Mouse (Mus musculus): ENCODE results near the gene Dna2. TPM values are rescaled to one million over a fixed set of nuclear protein-coding genes. Genes with fewer than 3 reads are reported as not detected.

The Dna2 gene
- polyA plus RNA-seq, 1 experiment from 2014 or later, result 5.8 TPM

GRCm38 (mm10) chr10:62987341-62987740, 40.5 kb downstream of the Dna2 start:
- ATAC-seq (ENCODE audit: low read depth), result no peak
- H3K9ac ChIP-seq, result no peak overlapping the region
- H3K4me3 ChIP-seq, result no peak overlapping the region
- no peak overlapping the region for H3K4me2 ChIP-seq
- H3K4me1 ChIP-seq (replicated peaks), result no peaks in the 10 kb centered on the region
- H3K9me3 ChIP-seq, result no peaks in the 10 kb centered on the region
- H3K27me3 ChIP-seq, result no peaks in the 10 kb centered on the region
- peaks cover 95% of the 10 kb centered on the region for H3K36me3 ChIP-seq
- WGBS, result 23% methylated on average over 3 of the region's 3 CpGs
- H3K27ac ChIP-seq (replicated peaks), result no peak overlapping the region

- H3K36me3 ChIP-seq, result peaks cover 94% of the 10 kb centered on the region
- no peak for ATAC-seq (ENCODE audit: low read depth)
- 95% methylated on average over 15 of the region's 15 CpGs for WGBS
- H3K4me1 ChIP-seq (replicated peaks), result no peaks in the 10 kb centered on the region
- no peaks in the 10 kb centered on the region for H3K27me3 ChIP-seq
- H3K4me3 ChIP-seq, result no peak overlapping the region
- H3K4me2 ChIP-seq, result no peak overlapping the region
- no peak overlapping the region for H3K27ac ChIP-seq (replicated peaks)
- H3K9me3 ChIP-seq, result no peaks in the 10 kb centered on the region
- H3K9ac ChIP-seq, result no peak overlapping the region
Observed at GRCm38 (mm10) chr10:62990636-62991035, 43.8 kb downstream of the Dna2 start.

GRCm38 (mm10) chr10:62993991-62994390, 47.2 kb downstream of the Dna2 start:
- no peaks in the 10 kb centered on the region for H3K4me1 ChIP-seq (replicated peaks)
- WGBS, result 75% methylated on average over 8 of the region's 9 CpGs
- H3K9ac ChIP-seq, result no peak overlapping the region
- no peaks in the 10 kb centered on the region for H3K27me3 ChIP-seq
- H3K4me3 ChIP-seq, result no peak overlapping the region
- H3K9me3 ChIP-seq, result no peaks in the 10 kb centered on the region
- peaks cover 94% of the 10 kb centered on the region for H3K36me3 ChIP-seq
- no peak for ATAC-seq (ENCODE audit: low read depth)
- H3K4me2 ChIP-seq, result no peak overlapping the region
- H3K27ac ChIP-seq (replicated peaks), result no peak overlapping the region

GRCm38 (mm10) chr10:63000584-63000983, 53.8 kb downstream of the Dna2 start:
- 81% methylated on average over 9 of the region's 9 CpGs for WGBS
- no peak for ATAC-seq (ENCODE audit: low read depth)

GRCm38 (mm10) chr10:63003252-63003651, 56.4 kb downstream of the Dna2 start:
- Histone ChIP-seq H3K36me3 (peaks cover 96% of the 10 kb centered on the region), H3K4me2 (no peak overlapping the region), H3K27ac (replicated peaks) (no peak overlapping the region), H3K9ac (no peak overlapping the region), H3K27me3 (no peaks in the 10 kb centered on the region), H3K4me3 (no peak overlapping the region), H3K4me1 (replicated peaks) (no peaks in the 10 kb centered on the region), H3K9me3 (no peaks in the 10 kb centered on the region)
- WGBS, result 88% methylated on average over 9 of the region's 9 CpGs
- ATAC-seq (ENCODE audit: low read depth), result no peak

More at GRCm38 (mm10) chr10:63000584-63000983, 53.8 kb downstream of the Dna2 start:
- Histone ChIP-seq H3K27ac (replicated peaks) (no peak overlapping the region), H3K27me3 (no peaks in the 10 kb centered on the region), H3K9ac (no peak overlapping the region), H3K9me3 (no peaks in the 10 kb centered on the region), H3K4me1 (replicated peaks) (no peaks in the 10 kb centered on the region), H3K36me3 (peaks cover 93% of the 10 kb centered on the region), H3K4me2 (no peak overlapping the region), H3K4me3 (no peak overlapping the region)

- Histone ChIP-seq H3K4me3 (no peak overlapping the region), H3K4me2 (no peak overlapping the region), H3K27me3 (no peaks in the 10 kb centered on the region), H3K4me1 (replicated peaks) (no peaks in the 10 kb centered on the region), H3K9ac (no peak overlapping the region), H3K27ac (replicated peaks) (no peak overlapping the region), H3K9me3 (no peaks in the 10 kb centered on the region), H3K36me3 (peaks cover 96% of the 10 kb centered on the region)
- ATAC-seq (ENCODE audit: low read depth), result no peak
- WGBS, result 93% methylated on average over 9 of the region's 9 CpGs
Observed at GRCm38 (mm10) chr10:63004556-63004955, 57.7 kb downstream of the Dna2 start.

- Histone ChIP-seq H3K4me3 (no peak overlapping the region), H3K4me1 (replicated peaks) (no peaks in the 10 kb centered on the region), H3K9ac (no peak overlapping the region), H3K27me3 (no peaks in the 10 kb centered on the region), H3K9me3 (no peaks in the 10 kb centered on the region), H3K27ac (replicated peaks) (no peak overlapping the region), H3K4me2 (no peak overlapping the region), H3K36me3 (peaks cover 94% of the 10 kb centered on the region)
- 75% methylated on average over 3 of the region's 3 CpGs for WGBS
- ATAC-seq (ENCODE audit: low read depth), result no peak
Observed at GRCm38 (mm10) chr10:63008193-63008592, 61.4 kb downstream of the Dna2 start.

- Histone ChIP-seq H3K4me3 (no peak overlapping the region), H3K9ac (no peak overlapping the region), H3K27me3 (no peaks in the 10 kb centered on the region), H3K27ac (replicated peaks) (no peak overlapping the region), H3K36me3 (peaks cover 94% of the 10 kb centered on the region), H3K4me1 (replicated peaks) (no peaks in the 10 kb centered on the region), H3K9me3 (no peaks in the 10 kb centered on the region), H3K4me2 (no peak overlapping the region)
- ATAC-seq (ENCODE audit: low read depth), result 0 out of 2 replicates have a peak, but pooled peaks have one; percentile 40
- 87% methylated on average over 4 of the region's 4 CpGs for WGBS
Observed at GRCm38 (mm10) chr10:63010268-63010667, 63.4 kb downstream of the Dna2 start.

GRCm38 (mm10) chr10:63011556-63011955, 64.7 kb downstream of the Dna2 start:
- no peak overlapping the region for H3K27ac ChIP-seq (replicated peaks)
- no peak overlapping the region for H3K4me2 ChIP-seq
- 0 out of 2 replicates have a peak, but pooled peaks cover under 1% of the 10 kb centered on the region for H3K4me1 ChIP-seq (replicated peaks)
- no peak overlapping the region for H3K9ac ChIP-seq
- H3K4me3 ChIP-seq, result no peak overlapping the region
- H3K27me3 ChIP-seq, result no peaks in the 10 kb centered on the region
- H3K9me3 ChIP-seq, result no peaks in the 10 kb centered on the region
- H3K36me3 ChIP-seq, result peaks cover 94% of the 10 kb centered on the region
- 84% methylated on average over 6 of the region's 6 CpGs for WGBS
- no peak for ATAC-seq (ENCODE audit: low read depth)

GRCm38 (mm10) chr10:63013476-63013875, 66.7 kb downstream of the Dna2 start:
- no peak overlapping the region for H3K4me3 ChIP-seq
- 78% methylated on average over 3 of the region's 3 CpGs for WGBS
- no peak for ATAC-seq (ENCODE audit: low read depth)
- H3K4me2 ChIP-seq, result no peak overlapping the region
- no peak overlapping the region for H3K27ac ChIP-seq (replicated peaks)
- H3K9ac ChIP-seq, result no peak overlapping the region
- H3K27me3 ChIP-seq, result no peaks in the 10 kb centered on the region
- H3K4me1 ChIP-seq (replicated peaks), result peaks cover 13% of the 10 kb centered on the region
- peaks cover 88% of the 10 kb centered on the region for H3K36me3 ChIP-seq
- no peaks in the 10 kb centered on the region for H3K9me3 ChIP-seq

GRCm38 (mm10) chr10:63014168-63014567, 67.3 kb downstream of the Dna2 start:
- WGBS, result 90% methylated on average over 9 of the region's 9 CpGs

GRCm38 (mm10) chr10:63019304-63019703, 72.5 kb downstream of the Dna2 start:
- peak overlapping the region; percentile 84 for H3K4me2 ChIP-seq
- H3K36me3 ChIP-seq, result peaks cover 34% of the 10 kb centered on the region
- H3K4me1 ChIP-seq (replicated peaks), result peaks cover 50% of the 10 kb centered on the region
- no peak for ATAC-seq (ENCODE audit: low read depth)
- no peaks in the 10 kb centered on the region for H3K9me3 ChIP-seq
- WGBS, result 73% methylated on average over 6 of the region's 6 CpGs
- no peak overlapping the region for H3K4me3 ChIP-seq
- H3K9ac ChIP-seq, result no peak overlapping the region
- no peaks in the 10 kb centered on the region for H3K27me3 ChIP-seq
- no peak overlapping the region for H3K27ac ChIP-seq (replicated peaks)

More at GRCm38 (mm10) chr10:63014168-63014567, 67.3 kb downstream of the Dna2 start:
- H3K4me3 ChIP-seq, result no peak overlapping the region
- H3K27ac ChIP-seq (replicated peaks), result no peak overlapping the region
- H3K9me3 ChIP-seq, result no peaks in the 10 kb centered on the region
- peaks cover 83% of the 10 kb centered on the region for H3K36me3 ChIP-seq
- peaks cover 20% of the 10 kb centered on the region for H3K4me1 ChIP-seq (replicated peaks)
- no peak overlapping the region for H3K4me2 ChIP-seq
- no peak for ATAC-seq (ENCODE audit: low read depth)
- H3K9ac ChIP-seq, result no peak overlapping the region
- no peaks in the 10 kb centered on the region for H3K27me3 ChIP-seq

- H3K27me3 ChIP-seq, result no peaks in the 10 kb centered on the region
- H3K4me1 ChIP-seq (replicated peaks), result peaks cover 67% of the 10 kb centered on the region
- peak overlapping the region; percentile 99 for H3K9ac ChIP-seq
- H3K4me3 ChIP-seq, result peak overlapping the region; percentile 88
- H3K9me3 ChIP-seq, result no peaks in the 10 kb centered on the region
- no peak overlapping the region for H3K27ac ChIP-seq (replicated peaks)
- peaks cover 12% of the 10 kb centered on the region for H3K36me3 ChIP-seq
- no peak for ATAC-seq (ENCODE audit: low read depth)
- H3K4me2 ChIP-seq, result peak overlapping the region; percentile 84
- whole genome bisulfite sequencing, result 59% methylated on average over 4 of the region's 4 CpGs
Observed at GRCm38 (mm10) chr10:63021702-63022101, 74.9 kb downstream of the Dna2 start.

Measured in neural tube, embryonic 13.5 days (tissue).